Mouse (Mus musculus) neural tube, embryonic 13.5 days (tissue): ENCODE data around the gene Gm17018. TPM values are rescaled to one million over a fixed set of nuclear protein-coding genes. Genes with fewer than 3 reads are reported as not detected.

Experiments used
- ATAC-seq: fragments of 200-750 bp; cut with Nextera tagmentation; 2 replicates; pipeline ENCODE4 v1.8.0; 2017; ENCODE audit warnings: low read depth, mild to moderate bottlenecking, moderate TSS enrichment, moderate library complexity
- H3K27ac ChIP-seq: fragments of 300-500 bp; sonication (generic); replicated peaks from 2 replicates; pipeline ENCODE4 v1.5.1; 2015; ENCODE audit warnings: moderate library complexity, mild to moderate bottlenecking, inconsistent platforms
- H3K27me3 ChIP-seq: fragments of 300-500 bp; sonication (generic); 2 replicates; pipeline ENCODE4 v1.6.1; 2015; ENCODE audit warnings: mild to moderate bottlenecking, inconsistent platforms
- H3K36me3 ChIP-seq: fragments of 300-500 bp; sonication (generic); 2 replicates; pipeline ENCODE4 v1.6.1; 2015; ENCODE audit warnings: mild to moderate bottlenecking, inconsistent platforms
- H3K4me1 ChIP-seq: fragments of 300-500 bp; sonication (generic); replicated peaks from 2 replicates; pipeline ENCODE4 v1.6.1; 2015; ENCODE audit warnings: inconsistent platforms
- H3K4me2 ChIP-seq: fragments of 300-500 bp; sonication (generic); 2 replicates; pipeline ENCODE4 v1.6.1; 2015; ENCODE audit warnings: inconsistent platforms, mild to moderate bottlenecking, moderate library complexity
- H3K4me3 ChIP-seq: fragments of 300-500 bp; sonication (generic); 2 replicates; pipeline ENCODE4 v1.5.1; 2015; ENCODE audit warnings: mild to moderate bottlenecking, inconsistent platforms
- H3K9ac ChIP-seq: fragments of 300-500 bp; sonication (generic); 2 replicates; pipeline ENCODE4 v1.6.1; 2015; ENCODE audit warnings: moderate library complexity, mild to moderate bottlenecking, inconsistent platforms
- H3K9me3 ChIP-seq: fragments of 300-500 bp; sonication (generic); 2 replicates; pipeline ENCODE4 v1.6.1; 2016; ENCODE audit warnings: inconsistent platforms
- WGBS: fragments of 180-500 bp; shearing (Covaris S2); methylation state at CpG from one replicate; pipeline ENCODE4 v1.1.7; 2015; 5-methylcytosine and 5-hydroxymethylcytosine counted together
- polyA plus RNA-seq: library from polyadenylated mRNA; unstranded; fragments of >200 nt; fragmentation: Nextera tagmentation; extraction: Ambion mirVana; gene quantifications from 2 replicates; pipeline ENCODE4 v1.2.1, GENCODE M21; 2015

Gene Gm17018
- polyA plus RNA-seq, 1 experiment from 2014 or later: 66.7 TPM

DNA sequence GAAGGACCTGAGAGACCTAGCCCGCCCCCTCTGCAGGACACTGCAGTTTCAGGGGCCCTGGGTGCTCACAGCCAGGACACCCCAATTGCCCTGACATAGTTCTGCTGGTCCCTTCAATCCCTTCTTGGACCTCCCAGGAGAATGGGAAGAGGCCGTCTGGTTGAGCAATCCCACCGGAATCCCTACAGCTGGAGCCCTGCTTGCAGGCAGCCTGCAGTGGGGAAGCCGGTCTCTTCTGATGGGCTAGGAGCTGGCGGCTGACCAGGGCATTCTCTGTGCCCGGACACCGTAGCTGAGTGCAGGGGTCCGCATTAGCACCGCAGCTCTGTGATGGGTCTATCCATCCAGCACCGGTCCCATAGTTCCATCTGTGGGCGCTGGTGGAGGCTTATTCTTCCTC is 6.3 kb upstream of the Gm17018 start:
- peaks cover 32% of the 10 kb centered on the region for H3K36me3 ChIP-seq
- no peak overlapping the region for H3K27ac ChIP-seq
- no peak overlapping the region for H3K4me3 ChIP-seq
- no peak overlapping the region for H3K9ac ChIP-seq
- H3K4me1 ChIP-seq: peaks cover 9% of the 10 kb centered on the region
- H3K4me2 ChIP-seq: no peak overlapping the region
- WGBS: 93% methylated on average over 11 of the region's 11 CpGs
- H3K27me3 ChIP-seq: peaks cover 14% of the 10 kb centered on the region; the same call in 1 of the 2 replicates
- no peak for ATAC-seq
- no peaks in the 10 kb centered on the region for H3K9me3 ChIP-seq

GRCm38 (mm10) chr19:45565925-45566715 is 5.7 kb downstream of the Gm17018 start:
- peak overlapping the region; percentile 82 for H3K27ac ChIP-seq
- H3K27me3 ChIP-seq: no peaks in the 10 kb centered on the region
- WGBS: 38% methylated on average over 15 of the region's 15 CpGs
- ATAC-seq: peak; percentile 62
- peak overlapping the region; percentile 21; the same call in 1 of the 2 replicates for H3K4me2 ChIP-seq
- H3K4me3 ChIP-seq: no peak overlapping the region
- peaks cover 61% of the 10 kb centered on the region for H3K4me1 ChIP-seq
- H3K36me3 ChIP-seq: no peaks in the 10 kb centered on the region
- H3K9ac ChIP-seq: 0 out of 2 replicates have a peak overlapping the region, but pooled peaks have one; percentile 22
- H3K9me3 ChIP-seq: no peaks in the 10 kb centered on the region

DNA sequence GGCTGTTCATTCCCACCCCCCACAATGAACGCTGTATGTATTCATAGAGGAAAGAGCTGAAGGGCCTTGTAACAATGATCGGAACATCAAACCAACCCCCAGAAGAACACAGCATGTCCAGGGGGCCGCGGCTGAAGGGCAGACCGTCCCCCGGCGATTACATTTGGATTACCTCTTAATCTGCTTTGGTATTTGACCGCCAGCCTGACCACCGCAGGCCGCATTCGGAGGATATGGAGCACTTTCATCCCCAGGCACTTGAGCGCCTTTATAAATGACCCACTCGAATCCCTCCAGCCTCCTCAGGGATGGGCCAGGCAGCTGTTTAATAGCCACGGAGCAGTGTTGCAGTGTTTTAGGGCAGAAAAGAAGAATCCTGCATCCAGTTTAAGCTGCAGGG is 7.0 kb downstream of the Gm17018 start:
- 0 out of 2 replicates have a peak overlapping the region, but pooled peaks have one; percentile 26 for H3K9ac ChIP-seq
- H3K4me3 ChIP-seq: no peak overlapping the region
- peak overlapping the region; percentile 68 for H3K27ac ChIP-seq
- peaks cover 61% of the 10 kb centered on the region for H3K4me1 ChIP-seq
- peaks cover 11% of the 10 kb centered on the region for H3K36me3 ChIP-seq
- 34% methylated on average over 14 of the region's 14 CpGs for WGBS
- no peaks in the 10 kb centered on the region for H3K27me3 ChIP-seq
- ATAC-seq: no peak
- H3K4me2 ChIP-seq: 0 out of 2 replicates have a peak overlapping the region, but pooled peaks have one; percentile 4
- no peaks in the 10 kb centered on the region for H3K9me3 ChIP-seq

DNA sequence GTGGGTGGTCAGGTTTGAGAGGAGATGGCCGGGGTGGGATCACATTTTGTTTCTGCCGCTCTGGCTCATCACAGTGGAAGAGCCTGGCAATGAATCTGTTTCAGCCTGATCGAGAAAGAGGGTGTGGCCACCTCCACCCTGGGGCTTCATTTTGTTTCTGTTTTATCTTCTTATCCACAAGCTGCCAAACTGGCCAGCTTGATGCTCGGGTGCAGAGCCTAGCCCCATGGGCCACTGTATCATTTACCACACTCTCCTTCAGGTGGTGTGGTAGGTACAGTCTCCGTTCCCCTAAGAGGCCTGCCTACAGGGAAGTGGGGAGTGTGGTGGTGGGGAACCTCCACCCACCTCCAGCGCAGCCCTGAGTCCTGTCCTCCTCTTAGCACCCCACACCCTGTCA is 12.6 kb downstream of the Gm17018 start:
- H3K27me3 ChIP-seq: no peaks in the 10 kb centered on the region; the same call in 1 of the 2 replicates
- no peaks in the 10 kb centered on the region for H3K9me3 ChIP-seq
- H3K9ac ChIP-seq: no peak overlapping the region
- no peak overlapping the region for H3K4me2 ChIP-seq
- H3K36me3 ChIP-seq: peaks cover 36% of the 10 kb centered on the region
- WGBS: 79% methylated on average over 6 of the region's 6 CpGs
- 0 out of 2 replicates have a peak overlapping the region, but pooled peaks have one; percentile 29 for H3K27ac ChIP-seq
- ATAC-seq: 0 out of 2 replicates have a peak, but pooled peaks have one; percentile 42
- H3K4me3 ChIP-seq: no peak overlapping the region
- peaks cover 58% of the 10 kb centered on the region for H3K4me1 ChIP-seq

DNA sequence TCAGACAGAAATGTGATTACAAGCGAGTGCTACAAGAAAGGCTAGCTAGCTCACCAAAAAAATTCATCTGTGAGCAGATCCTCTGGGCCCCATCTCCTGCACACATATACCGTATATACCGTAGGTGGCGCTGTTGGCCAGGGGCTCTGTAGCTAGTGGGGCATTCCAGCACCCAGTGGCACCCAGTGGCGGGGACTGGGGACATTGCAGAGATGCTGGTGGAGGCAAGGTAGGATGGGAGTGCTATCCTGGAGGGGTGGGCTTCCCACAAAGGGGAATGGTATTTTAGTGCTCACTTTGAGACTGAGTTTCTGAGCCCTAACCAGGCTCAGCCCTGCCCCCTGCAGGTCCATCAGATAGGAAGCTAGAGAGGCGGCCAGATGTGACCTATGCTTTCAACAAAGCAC is 13.4 kb downstream of the Gm17018 start:
- Histone ChIP-seq H3K36me3 (peaks cover 44% of the 10 kb centered on the region), H3K27ac (peak overlapping the region; percentile 29; the same call in 1 of the 2 replicates), H3K27me3 (no peaks in the 10 kb centered on the region; the same call in 1 of the 2 replicates), H3K4me2 (no peak overlapping the region), H3K4me1 (peaks cover 50% of the 10 kb centered on the region), H3K9me3 (no peaks in the 10 kb centered on the region), H3K9ac (no peak overlapping the region), H3K4me3 (no peak overlapping the region)
- ATAC-seq: peak; percentile 70
- 23% methylated on average over 6 of the region's 6 CpGs for WGBS

DNA sequence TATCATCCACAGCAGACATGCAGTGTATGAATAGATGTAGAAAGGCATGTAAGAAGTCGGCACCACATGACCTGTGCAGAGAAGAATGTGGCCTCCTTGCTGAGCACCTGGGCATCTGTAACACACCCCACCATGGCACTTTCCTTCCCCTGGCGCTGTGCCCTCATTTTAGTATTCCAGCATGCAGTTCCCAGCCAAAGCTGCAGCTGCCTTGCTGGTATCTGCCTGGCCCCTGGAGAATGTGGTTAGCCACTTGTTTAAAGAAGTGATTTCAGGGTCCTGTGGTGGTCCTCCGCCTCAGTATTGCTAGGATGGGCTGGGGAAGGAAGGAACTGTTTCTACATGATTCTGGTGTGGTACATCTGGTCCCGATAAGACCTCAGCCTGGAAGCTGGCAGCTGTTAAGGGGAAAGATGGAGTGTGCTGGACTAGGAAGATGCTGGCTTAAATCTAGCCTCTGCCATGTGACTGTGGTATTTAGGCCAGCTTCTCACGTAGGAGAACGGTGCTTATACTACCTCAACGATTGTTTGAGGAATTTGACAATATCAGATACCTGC is 14.0 kb downstream of the Gm17018 start:
- WGBS: 80% methylated on average over 7 of the region's 7 CpGs
- no peak overlapping the region for H3K4me2 ChIP-seq
- peaks cover 50% of the 10 kb centered on the region for H3K36me3 ChIP-seq
- H3K4me1 ChIP-seq: peaks cover 46% of the 10 kb centered on the region
- peak; percentile 15; the same call in 1 of the 2 replicates for ATAC-seq
- no peak overlapping the region for H3K4me3 ChIP-seq
- no peaks in the 10 kb centered on the region for H3K9me3 ChIP-seq
- H3K9ac ChIP-seq: no peak overlapping the region
- peak overlapping the region; percentile 29; the same call in 1 of the 2 replicates for H3K27ac ChIP-seq
- H3K27me3 ChIP-seq: no peaks in the 10 kb centered on the region; the same call in 1 of the 2 replicates

- H3K27me3 ChIP-seq: no peaks in the 10 kb centered on the region; the same call in 1 of the 2 replicates
- H3K36me3 ChIP-seq: peaks cover 52% of the 10 kb centered on the region
- no peak for ATAC-seq
- H3K4me2 ChIP-seq: no peak overlapping the region
- H3K27ac ChIP-seq: no peak overlapping the region
- H3K4me1 ChIP-seq: peaks cover 47% of the 10 kb centered on the region
- 65% methylated on average over 19 of the region's 19 CpGs for WGBS
- no peak overlapping the region for H3K9ac ChIP-seq
- H3K9me3 ChIP-seq: no peaks in the 10 kb centered on the region
- H3K4me3 ChIP-seq: no peak overlapping the region
Observed at GRCm38 (mm10) chr19:45574941-45575631, 14.7 kb downstream of the Gm17018 start.

GRCm38 (mm10) chr19:45575632-45576001 is 15.2 kb downstream of the Gm17018 start:
- WGBS: 20% methylated on average over 8 of the region's 8 CpGs
- Histone ChIP-seq H3K4me2 (no peak overlapping the region), H3K9me3 (no peaks in the 10 kb centered on the region), H3K4me3 (no peak overlapping the region), H3K9ac (no peak overlapping the region), H3K4me1 (peaks cover 48% of the 10 kb centered on the region), H3K36me3 (peaks cover 52% of the 10 kb centered on the region), H3K27ac (no peak overlapping the region), H3K27me3 (no peaks in the 10 kb centered on the region; the same call in 1 of the 2 replicates)
- no peak for ATAC-seq

DNA sequence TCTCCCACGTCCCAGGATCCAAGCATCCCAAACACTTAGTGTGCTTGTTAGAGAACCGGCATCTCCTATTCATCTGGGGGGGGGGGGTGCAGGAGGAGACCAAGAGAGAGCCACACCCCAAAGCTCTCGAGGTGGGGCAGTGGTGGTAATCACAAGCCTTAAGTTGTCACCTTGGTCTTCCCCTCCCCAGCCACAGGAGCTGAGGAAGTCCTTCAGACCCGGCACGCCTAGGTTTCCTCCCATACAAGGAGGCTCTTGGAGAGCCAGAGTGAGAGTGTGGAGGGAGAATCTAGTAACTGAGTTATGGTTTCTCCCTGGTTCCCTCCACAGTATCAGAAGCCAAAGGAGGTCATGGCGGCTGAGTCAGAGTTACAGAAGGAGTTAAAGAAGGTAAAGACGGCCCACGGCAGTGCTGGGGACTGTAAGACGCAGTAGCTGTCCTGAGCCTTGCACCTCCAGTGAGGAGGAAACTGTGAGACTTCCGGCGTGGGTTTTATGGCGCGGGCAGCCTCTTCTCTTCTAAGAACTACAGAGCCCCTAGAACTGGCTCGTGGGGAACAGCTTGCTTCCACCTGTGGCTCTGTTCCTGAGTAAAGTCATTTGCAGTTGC is 16.8 kb downstream of the Gm17018 start:
- H3K4me3 ChIP-seq: no peak overlapping the region
- no peaks in the 10 kb centered on the region for H3K9me3 ChIP-seq
- no peak overlapping the region for H3K27ac ChIP-seq
- peaks cover 52% of the 10 kb centered on the region for H3K4me1 ChIP-seq
- 84% methylated on average over 14 of the region's 14 CpGs for WGBS
- H3K9ac ChIP-seq: no peak overlapping the region
- H3K36me3 ChIP-seq: peaks cover 43% of the 10 kb centered on the region
- no peak overlapping the region for H3K4me2 ChIP-seq
- no peak for ATAC-seq
- no peaks in the 10 kb centered on the region; the same call in 1 of the 2 replicates for H3K27me3 ChIP-seq

DNA sequence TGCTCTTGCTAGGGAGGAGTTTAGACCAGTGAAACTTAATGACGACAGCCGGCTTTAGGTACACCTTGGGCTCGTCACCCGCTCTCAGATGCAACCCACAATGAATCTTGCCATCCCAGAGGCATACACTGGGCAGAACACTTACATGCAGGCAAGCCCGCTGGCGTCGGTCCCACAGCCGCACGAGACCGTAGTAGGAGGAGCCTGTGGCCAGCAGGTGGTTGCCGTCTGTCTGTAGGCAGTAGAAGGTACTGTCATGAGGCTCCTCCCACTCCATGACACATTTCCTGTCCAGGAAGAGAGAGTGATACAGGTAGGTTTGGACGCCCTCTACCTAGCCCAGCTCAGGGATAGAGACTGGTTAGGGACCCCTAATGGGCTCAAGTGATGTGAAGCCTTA is 18.6 kb downstream of the Gm17018 start:
- Histone ChIP-seq H3K4me2 (no peak overlapping the region), H3K27ac (no peak overlapping the region), H3K27me3 (no peaks in the 10 kb centered on the region; the same call in 1 of the 2 replicates), H3K4me3 (no peak overlapping the region), H3K4me1 (peaks cover 46% of the 10 kb centered on the region), H3K36me3 (peaks cover 36% of the 10 kb centered on the region), H3K9ac (no peak overlapping the region), H3K9me3 (no peaks in the 10 kb centered on the region)
- 92% methylated on average over 12 of the region's 12 CpGs for WGBS
- no peak for ATAC-seq

DNA sequence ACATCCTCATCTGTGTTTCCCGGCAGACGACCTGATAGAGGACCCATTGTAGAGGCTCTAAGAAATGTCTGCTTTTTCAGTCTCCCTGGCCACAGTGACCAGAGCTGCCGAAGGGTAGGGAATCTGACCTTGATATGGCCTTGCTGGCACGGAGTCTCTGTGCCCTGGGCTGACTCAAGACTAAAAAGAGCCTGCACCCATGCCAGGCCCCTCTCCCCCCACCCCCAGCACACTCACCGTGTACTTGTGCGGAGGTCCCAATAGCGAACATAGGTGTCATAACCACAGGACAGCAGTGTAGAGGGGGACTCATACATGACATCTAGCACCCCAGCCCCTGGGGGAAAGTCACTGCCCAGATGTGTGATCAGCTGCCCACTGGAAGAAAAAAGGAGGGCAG is 19.0 kb downstream of the Gm17018 start:
- Histone ChIP-seq H3K4me2 (no peak overlapping the region), H3K27me3 (peaks cover 1% of the 10 kb centered on the region; the same call in 1 of the 2 replicates), H3K36me3 (peaks cover 36% of the 10 kb centered on the region), H3K9me3 (no peaks in the 10 kb centered on the region), H3K27ac (no peak overlapping the region), H3K9ac (no peak overlapping the region), H3K4me1 (peaks cover 42% of the 10 kb centered on the region), H3K4me3 (no peak overlapping the region)
- ATAC-seq: no peak
- WGBS: 87% methylated on average over 7 of the region's 7 CpGs
